Mouse (Mus musculus) bone marrow, adult 2 months (tissue): Measurements from ENCODE around the gene Siah2. TPM values are rescaled to one million over a fixed set of nuclear protein-coding genes. Genes with fewer than 3 reads are reported as not detected.
A peak's percentile ranks its signal among the peaks of the same experiment; 100 is the strongest.

Experiments used
- H3K27ac ChIP-seq: fragments of 200-500 bp; 2 replicates; pipeline ENCODE4 v1.5.1; 2012; ENCODE audit warnings: low read depth, mild to moderate bottlenecking, control low read depth, inconsistent platforms, low read length; ENCODE audit not compliant: control insufficient read depth, poor library complexity, insufficient read depth
- H3K4me1 ChIP-seq: fragments of 200-500 bp; 2 replicates; pipeline ENCODE4 v1.6.1; 2011; ENCODE audit warnings: low read length; ENCODE audit not compliant: control insufficient read depth, insufficient read depth
- H3K4me3 ChIP-seq: fragments of 200-500 bp; replicated peaks from 2 replicates; pipeline ENCODE3; 2011; ENCODE audit warnings: mild to moderate bottlenecking, low read depth, low read length, control low read depth; ENCODE audit not compliant: control insufficient read depth
- CTCF ChIP-seq: fragments of 200-500 bp; IDR thresholded peaks from 2 replicates; pipeline ENCODE4 v1.5.1; 2011; ENCODE audit warnings: low read length, control low read depth; ENCODE audit not compliant: control insufficient read depth, insufficient read depth
- POLR2A ChIP-seq: fragments of 200-500 bp; IDR thresholded peaks from 2 replicates; pipeline ENCODE4 v1.6.1; 2011; ENCODE audit warnings: low read depth, mild to moderate bottlenecking, control low read depth, low read length, borderline replicate concordance; ENCODE audit not compliant: control insufficient read depth
- WGBS: fragments of 180-500 bp; shearing (Covaris S2); methylation state at CpG from one replicate; pipeline ENCODE4 v1.1.7; 2018; 5-methylcytosine and 5-hydroxymethylcytosine counted together
- polyA plus RNA-seq: library from polyadenylated mRNA; stranded (reverse); fragments of >200 nt; gene quantifications from 2 replicates; pipeline ENCODE4 v1.2.4, GENCODE M21; 2011; ENCODE audit warnings: low replicate concordance; ENCODE audit not compliant: missing spikeins, insufficient read depth, insufficient read length

The Siah2 gene
- polyA plus RNA-seq, 1 experiment = 1.6 TPM

DNA sequence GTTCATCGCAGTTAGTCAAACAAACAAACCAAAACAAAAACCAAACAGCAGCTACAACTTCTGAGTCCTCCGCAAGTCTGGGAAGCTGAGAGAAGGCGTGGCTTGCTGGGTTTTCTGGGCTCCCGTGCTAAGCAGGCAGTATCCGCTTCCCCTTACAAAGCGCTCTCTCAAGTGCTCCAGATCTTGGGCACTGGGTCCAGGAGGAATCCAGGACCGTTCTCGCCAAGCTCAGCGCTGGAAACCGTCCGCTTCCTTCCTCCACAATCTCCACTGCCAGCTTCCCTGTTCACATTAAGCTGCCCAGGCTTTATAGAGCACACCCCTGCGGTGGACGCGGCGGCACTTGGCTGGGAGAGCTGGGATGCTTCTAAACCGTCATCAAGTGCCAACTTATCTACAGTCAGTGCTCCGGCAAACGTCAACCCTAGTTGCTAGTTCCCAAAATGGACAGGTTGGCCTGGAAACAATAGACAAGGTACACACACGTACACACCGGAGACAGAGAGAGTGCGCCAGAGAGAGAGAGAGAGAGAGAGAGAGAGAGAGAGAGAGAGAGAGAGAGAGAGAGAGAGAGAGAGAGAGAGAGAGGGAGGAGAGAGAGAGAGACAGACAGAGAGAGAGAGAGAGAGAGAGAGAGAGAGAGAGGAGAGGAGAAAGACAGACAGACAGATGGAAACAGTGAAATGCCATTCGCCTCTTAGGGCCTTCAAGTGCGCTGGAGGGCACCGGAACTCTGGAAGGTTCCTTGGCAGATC lies 1.4 kb downstream of the Siah2 start:
- WGBS = under 1% methylated on average over 24 of the region's 24 CpGs
- TF ChIP-seq POLR2A = 0 out of 2 replicates have a peak, but pooled peaks have one; percentile 8
- TF ChIP-seq CTCF = no peak
- peak overlapping the region; percentile 95 for H3K27ac ChIP-seq
- H3K4me3 ChIP-seq = peak overlapping the region; percentile 95
- H3K4me1 ChIP-seq = no peaks in the 10 kb centered on the region

DNA sequence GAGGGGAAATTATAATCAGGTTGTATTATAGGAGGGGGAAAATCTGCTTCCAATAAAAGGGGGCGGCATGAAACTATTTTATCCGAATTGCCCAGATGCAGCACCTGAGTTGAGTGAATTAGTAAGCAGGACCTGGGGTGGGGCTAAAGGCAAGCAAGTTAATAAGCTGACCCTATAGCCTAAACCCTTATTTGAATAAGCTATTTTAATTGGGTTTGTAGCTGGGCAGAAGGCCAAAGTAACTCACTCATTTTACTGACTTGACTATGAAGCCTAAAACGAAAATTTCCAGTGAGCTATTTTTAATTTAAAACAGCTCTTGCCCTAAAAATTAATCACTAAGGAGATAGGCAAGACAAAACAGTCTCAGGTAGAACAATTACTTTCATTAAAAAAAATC lies 2.5 kb downstream of the Siah2 start:
- no peaks in the 10 kb centered on the region for H3K4me1 ChIP-seq
- no peak overlapping the region for H3K27ac ChIP-seq
- 68% methylated on average over 3 of the region's 3 CpGs for WGBS
- no peak for TF ChIP-seq CTCF
- no peak for TF ChIP-seq POLR2A
- H3K4me3 ChIP-seq = no peak overlapping the region

DNA sequence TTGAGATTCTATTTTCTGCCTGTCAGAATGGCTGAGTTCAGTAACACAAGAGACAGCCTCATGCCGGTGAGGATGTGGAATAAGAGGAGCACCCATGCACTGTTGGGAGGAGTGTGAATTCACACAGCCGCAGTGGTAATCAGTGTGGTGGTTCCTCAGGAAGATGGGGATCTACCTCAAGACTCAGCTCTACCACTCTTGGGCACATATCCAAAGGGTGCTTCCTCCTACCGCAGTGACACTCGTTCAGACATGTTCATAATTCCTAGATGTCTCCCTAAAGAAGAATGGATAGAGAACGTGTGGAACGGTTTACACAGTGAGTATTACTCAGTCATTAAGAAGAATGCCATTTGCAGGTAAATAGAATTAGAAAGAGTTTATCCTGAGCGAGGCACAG lies 3.1 kb downstream of the Siah2 start:
- Histone ChIP-seq H3K4me1 (no peaks in the 10 kb centered on the region), H3K4me3 (no peak overlapping the region), H3K27ac (no peak overlapping the region)
- TF ChIP-seq CTCF (no peak), POLR2A (no peak)
- WGBS = 55% methylated on average over 7 of the region's 7 CpGs

DNA sequence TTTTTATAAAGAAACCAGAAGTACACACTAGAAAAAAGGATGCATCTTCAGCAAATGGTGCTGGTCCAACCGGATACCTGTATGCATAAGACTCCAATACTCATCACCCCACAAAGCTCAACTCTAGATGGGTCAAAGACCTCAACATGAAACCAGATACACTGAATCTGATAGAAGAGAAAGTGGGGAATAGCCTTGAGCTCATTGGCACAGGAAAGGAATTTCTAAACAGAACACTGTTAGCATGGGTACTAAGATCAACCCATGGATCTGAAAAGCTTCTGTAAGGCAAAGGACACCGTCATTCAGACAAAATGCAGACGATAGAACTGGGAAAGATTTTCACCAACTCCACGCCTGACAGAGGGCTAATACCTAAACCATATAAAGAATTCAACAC lies 3.6 kb downstream of the Siah2 start:
- H3K4me3 ChIP-seq = no peak overlapping the region
- TF ChIP-seq POLR2A = no peak
- TF ChIP-seq CTCF = no peak
- H3K4me1 ChIP-seq = no peaks in the 10 kb centered on the region
- WGBS = 83% methylated on average over 4 of the region's 4 CpGs
- H3K27ac ChIP-seq = no peak overlapping the region

DNA sequence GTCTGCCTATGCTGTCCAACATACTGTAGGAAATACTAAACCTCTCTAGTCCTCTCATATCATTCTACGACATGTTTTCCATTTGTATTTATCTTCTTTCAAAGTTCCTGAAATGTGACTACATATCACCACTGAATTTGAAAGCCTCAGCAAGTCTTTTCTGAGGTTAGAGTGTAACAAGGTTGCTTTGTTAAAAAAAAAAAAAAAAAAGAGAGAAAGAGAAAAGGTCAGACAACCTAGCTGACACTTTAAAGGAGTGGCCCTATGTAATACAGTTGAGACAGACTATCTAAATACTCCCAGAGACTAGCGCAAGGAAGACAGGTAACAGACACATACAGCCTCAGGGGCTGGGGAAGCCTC lies 5.3 kb downstream of the Siah2 start:
- Histone ChIP-seq H3K4me1 (no peaks in the 10 kb centered on the region), H3K4me3 (no peak overlapping the region), H3K27ac (no peak overlapping the region)
- TF ChIP-seq POLR2A (no peak), CTCF (no peak)
- 85% methylated on average over 2 of the region's 2 CpGs for WGBS

DNA sequence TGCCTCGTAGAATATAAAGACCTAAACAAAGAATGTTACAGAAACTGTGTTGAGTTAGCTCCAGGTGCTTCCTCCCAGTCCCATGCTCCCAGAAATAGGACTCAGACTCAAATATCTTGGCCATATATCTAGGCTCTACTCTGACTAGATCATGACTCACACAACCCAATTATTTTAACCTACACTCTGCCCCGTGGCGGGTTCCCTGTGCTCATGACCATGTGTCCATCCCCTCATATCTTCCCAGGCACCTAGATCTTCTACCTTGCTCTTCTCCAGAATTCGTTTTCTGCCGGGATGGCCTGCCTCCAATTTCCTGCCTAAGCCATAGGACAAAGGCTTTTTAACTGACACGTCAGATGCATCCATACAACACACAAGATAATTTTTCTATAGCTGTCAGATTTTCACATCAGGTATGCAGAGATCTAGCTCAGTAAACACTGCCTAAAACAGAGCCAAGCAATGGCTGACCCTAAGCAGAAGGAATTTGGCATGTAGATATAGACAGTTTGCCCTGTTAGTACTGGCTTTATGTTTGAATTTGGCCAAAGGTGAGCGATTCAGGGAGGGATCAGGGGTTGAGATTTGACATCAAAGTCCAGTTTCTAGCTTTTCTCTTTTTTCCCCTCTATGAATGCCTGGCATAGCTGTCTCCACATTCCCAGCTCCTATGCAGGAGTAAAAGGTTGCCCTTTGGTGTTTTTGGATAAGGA lies 5.8 kb downstream of the Siah2 start:
- no peak for TF ChIP-seq POLR2A
- no peak for TF ChIP-seq CTCF
- Histone ChIP-seq H3K27ac (no peak overlapping the region), H3K4me1 (no peaks in the 10 kb centered on the region), H3K4me3 (no peak overlapping the region)
- WGBS = 78% methylated on average over 7 of the region's 7 CpGs

DNA sequence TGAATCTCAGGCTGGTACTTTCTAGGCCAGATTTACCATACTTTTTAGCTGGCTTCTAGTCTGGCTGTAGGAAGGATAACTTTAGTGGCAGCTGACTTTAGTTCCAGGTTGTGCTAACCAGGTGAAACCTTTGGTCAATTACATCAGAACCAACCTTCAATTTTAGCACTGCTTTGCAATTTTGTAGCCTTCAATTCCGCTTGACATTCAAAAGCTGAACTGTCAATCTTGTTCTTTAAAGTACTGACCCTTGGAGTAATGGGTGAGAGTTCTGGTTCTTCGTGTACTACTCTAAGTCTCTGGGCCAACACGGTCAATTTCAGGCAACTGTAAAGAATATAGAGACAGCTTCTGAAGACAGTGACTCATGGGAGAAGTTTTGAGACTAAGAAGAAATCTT lies 6.8 kb downstream of the Siah2 start:
- TF ChIP-seq POLR2A (no peak), CTCF (no peak)
- no peak overlapping the region for H3K27ac ChIP-seq
- 84% methylated on average over 3 of the region's 3 CpGs for WGBS
- H3K4me3 ChIP-seq = no peak overlapping the region
- no peaks in the 10 kb centered on the region for H3K4me1 ChIP-seq

DNA sequence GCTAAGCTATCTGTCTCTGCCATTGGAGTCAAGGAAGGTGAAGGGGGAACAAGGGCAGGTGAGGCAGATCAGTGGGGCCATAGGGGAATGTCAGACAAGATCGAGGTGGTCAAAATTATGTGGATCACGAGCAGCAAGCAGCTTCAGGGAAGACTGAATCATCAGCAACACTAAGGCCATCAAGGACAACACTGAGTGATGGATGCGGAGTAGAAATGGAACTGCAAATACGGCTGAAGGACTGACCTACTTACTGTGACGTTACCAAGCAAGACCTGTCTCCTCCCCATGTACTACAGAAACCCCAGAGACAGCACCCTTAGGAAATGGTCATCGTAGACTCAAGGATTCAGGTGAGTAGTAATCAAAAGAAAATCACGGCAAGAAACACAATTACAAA lies 8.9 kb downstream of the Siah2 start:
- TF ChIP-seq CTCF (no peak), POLR2A (no peak)
- WGBS = 83% methylated on average over 7 of the region's 7 CpGs
- Histone ChIP-seq H3K27ac (no peak overlapping the region), H3K4me3 (no peak overlapping the region), H3K4me1 (no peaks in the 10 kb centered on the region)

DNA sequence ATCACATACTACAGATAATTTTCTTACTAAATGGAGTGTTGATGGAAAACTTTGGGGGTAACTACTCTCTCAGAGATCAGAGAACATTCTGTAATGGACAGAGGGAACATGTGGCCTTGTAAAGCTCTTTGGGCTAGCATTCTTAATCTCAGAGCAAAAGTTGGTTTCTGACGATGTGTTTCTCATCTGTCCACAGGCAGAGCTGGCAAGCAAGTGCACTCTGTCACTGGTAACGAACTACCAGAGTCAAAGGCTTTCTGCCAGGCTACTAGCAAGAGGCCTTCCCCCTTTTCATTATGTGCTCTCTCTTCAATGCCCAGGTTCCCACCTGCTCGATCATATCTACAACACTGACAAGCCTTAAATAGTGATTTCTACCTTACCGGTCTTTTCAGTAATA lies 9.9 kb downstream of the Siah2 start:
- Histone ChIP-seq H3K4me1 (no peaks in the 10 kb centered on the region), H3K4me3 (no peak overlapping the region), H3K27ac (no peak overlapping the region)
- 84% methylated on average over 4 of the region's 4 CpGs for WGBS
- TF ChIP-seq POLR2A = no peak
- TF ChIP-seq CTCF = no peak

DNA sequence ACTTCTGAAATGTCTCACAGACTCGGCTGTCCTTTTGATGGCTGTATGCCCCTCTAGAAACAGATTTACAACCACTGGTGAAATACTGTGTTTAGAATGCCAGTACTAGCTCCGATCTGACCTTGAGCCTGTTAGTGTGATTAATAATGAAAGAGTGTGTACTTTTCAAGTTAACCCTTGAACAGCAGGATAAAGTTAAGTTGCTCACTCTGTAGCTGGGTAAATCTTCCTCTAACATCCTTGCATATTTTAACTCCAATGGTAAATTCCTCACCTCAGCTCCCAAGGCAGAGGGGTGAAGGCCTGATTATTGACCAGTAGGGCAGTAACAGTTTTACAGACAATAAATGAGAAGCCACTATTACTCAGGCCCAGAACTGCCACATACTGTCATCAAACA lies 10.4 kb downstream of the Siah2 start:
- WGBS = 78% methylated on average over 2 of the region's 2 CpGs
- TF ChIP-seq CTCF = no peak
- TF ChIP-seq POLR2A = no peak
- Histone ChIP-seq H3K4me3 (no peak overlapping the region), H3K27ac (no peak overlapping the region), H3K4me1 (no peaks in the 10 kb centered on the region)
